Mouse (Mus musculus): Measurements from ENCODE around the gene Tmco1.
A peak's percentile ranks its signal among the peaks of the same experiment; 100 is the strongest.

The Tmco1 gene

GRCm38 (mm10) chr1:167283441-167284257, 24.5 kb upstream of the Tmco1 start:
- peak; percentile 70 for DNase-seq (ENCODE audit: low read depth, low spot score)

- peak; percentile 82 for DNase-seq (ENCODE audit: low read depth, low spot score)
Observed at GRCm38 (mm10) chr1:167284258-167284836, 23.8 kb upstream of the Tmco1 start.

- DNase-seq (ENCODE audit: low read depth, low spot score) = peak; percentile 93
Observed at GRCm38 (mm10) chr1:167284837-167285319, 23.3 kb upstream of the Tmco1 start.

GRCm38 (mm10) chr1:167285320-167285355, 23.0 kb upstream of the Tmco1 start, which contains the start of gene Uck2:
Uck2 (minus strand) TSS chr1:167285320.
- DNase-seq (ENCODE audit: low read depth, low spot score) = no peak

GRCm38 (mm10) chr1:167285356-167285755, 22.8 kb upstream of the Tmco1 start:
- DNase-seq (ENCODE audit: low read depth, low spot score) = no peak

GRCm38 (mm10) chr1:167287156-167287555, 21.0 kb upstream of the Tmco1 start:
- DNase-seq (ENCODE audit: low read depth, low spot score) = no peak

GRCm38 (mm10) chr1:167288665-167289538, 19.3 kb upstream of the Tmco1 start:
- no peak for DNase-seq (ENCODE audit: low read depth, low spot score)

- DNase-seq (ENCODE audit: low read depth, low spot score) = peak; percentile 90
Observed at GRCm38 (mm10) chr1:167289567-167290262, 18.5 kb upstream of the Tmco1 start.

- DNase-seq (ENCODE audit: low read depth, low spot score) = no peak
Observed at GRCm38 (mm10) chr1:167290263-167290592, 17.9 kb upstream of the Tmco1 start.

GRCm38 (mm10) chr1:167291610-167292009, 16.6 kb upstream of the Tmco1 start:
- DNase-seq (ENCODE audit: low read depth, low spot score) = no peak

- no peak for DNase-seq (ENCODE audit: low read depth, low spot score)
Observed at GRCm38 (mm10) chr1:167292447-167292846, 15.7 kb upstream of the Tmco1 start.

- no peak for DNase-seq (ENCODE audit: low read depth, low spot score)
Observed at GRCm38 (mm10) chr1:167295679-167296402, 12.3 kb upstream of the Tmco1 start.

GRCm38 (mm10) chr1:167300122-167300521, 8.1 kb upstream of the Tmco1 start:
- peak; percentile 88 for DNase-seq (ENCODE audit: low read depth, low spot score)

- no peak for DNase-seq (ENCODE audit: low read depth, low spot score)
Observed at GRCm38 (mm10) chr1:167305501-167306137, 2.6 kb upstream of the Tmco1 start.

- DNase-seq (ENCODE audit: low read depth, low spot score) = peak; percentile 87
Observed at GRCm38 (mm10) chr1:167306451-167307240, 1.5 kb upstream of the Tmco1 start.

- no peak for DNase-seq (ENCODE audit: low read depth, low spot score)
Observed at GRCm38 (mm10) chr1:167307674-167308073, 504 bp upstream of the Tmco1 start.

- DNase-seq (ENCODE audit: low read depth, low spot score) = no peak
Observed at GRCm38 (mm10) chr1:167312367-167312766, 4.2 kb downstream of the Tmco1 start.

GRCm38 (mm10) chr1:167313220-167313619, 5.0 kb downstream of the Tmco1 start:
- DNase-seq (ENCODE audit: low read depth, low spot score) = no peak

GRCm38 (mm10) chr1:167321691-167322090, 13.5 kb downstream of the Tmco1 start:
- no peak for DNase-seq (ENCODE audit: low read depth, low spot score)

GRCm38 (mm10) chr1:167328776-167329175, 20.6 kb downstream of the Tmco1 start:
- DNase-seq (ENCODE audit: low read depth, low spot score) = no peak

Measured in R1 (cell line).